Mouse (Mus musculus): Measurements from ENCODE around the gene Pcdh15.

Pcdh15 gene

GRCm38 (mm10) chr10:73953362-73953761 lies 854.2 kb downstream of the Pcdh15 start:
- TF ChIP-seq POU5F1 (IDR thresholded peaks at IDR 0.05; ENCODE audit: borderline replicate concordance, low read length) (no peak), NANOG (IDR thresholded peaks at IDR 0.05; ENCODE audit: borderline replicate concordance, low read length) (no peak)
- no peaks in the 10 kb centered on the region for H3K4me1 ChIP-seq (replicated peaks; ENCODE audit: low read depth, low read length)
- no peaks in the 10 kb centered on the region for H3K9me3 ChIP-seq (ENCODE audit: low read length)
- H3K4me3 ChIP-seq (replicated peaks; ENCODE audit: low read length): no peak overlapping the region
- H3K27me3 ChIP-seq (ENCODE audit: insufficient read depth, low read length): no peaks in the 10 kb centered on the region
- no peaks in the 10 kb centered on the region for H3K36me3 ChIP-seq (ENCODE audit: insufficient read depth, low read length)

DNA sequence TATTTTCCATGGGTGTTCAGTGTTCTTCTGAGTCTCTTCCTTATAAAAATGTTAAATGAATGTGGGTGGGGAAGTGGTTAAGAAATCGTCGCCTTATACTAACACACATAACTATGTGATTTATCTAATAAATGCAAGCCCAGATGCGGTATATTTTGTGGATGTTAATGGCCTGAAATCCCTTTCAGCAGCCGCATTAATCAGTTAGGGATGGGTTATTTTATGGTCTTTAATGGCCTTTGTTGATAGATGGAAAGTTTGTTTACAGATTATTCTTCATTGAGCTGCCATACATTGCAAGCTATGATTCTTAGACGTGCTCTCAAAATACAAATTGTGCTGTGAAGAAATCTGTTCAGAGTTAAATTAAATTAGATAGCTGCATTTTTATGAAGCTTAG lies 884.9 kb downstream of the Pcdh15 start:
- H3K4me3 ChIP-seq (replicated peaks; ENCODE audit: low read length): no peak overlapping the region
- TF ChIP-seq CTCF (conservative IDR thresholded peaks at IDR 0.05; ENCODE audit: low read length): no peak
- TF ChIP-seq NANOG (IDR thresholded peaks at IDR 0.05; ENCODE audit: borderline replicate concordance, low read length): no peak
- TF ChIP-seq POU5F1 (IDR thresholded peaks at IDR 0.05; ENCODE audit: borderline replicate concordance, low read length): no peak
- no peaks in the 10 kb centered on the region for H3K4me1 ChIP-seq (replicated peaks; ENCODE audit: low read depth, low read length)
- no peaks in the 10 kb centered on the region for H3K27me3 ChIP-seq (ENCODE audit: insufficient read depth, low read length)
- peaks cover 5% of the 10 kb centered on the region; the same call in 1 of the 2 replicates for H3K9me3 ChIP-seq (ENCODE audit: low read length)
- H3K36me3 ChIP-seq (ENCODE audit: insufficient read depth, low read length): no peaks in the 10 kb centered on the region

DNA sequence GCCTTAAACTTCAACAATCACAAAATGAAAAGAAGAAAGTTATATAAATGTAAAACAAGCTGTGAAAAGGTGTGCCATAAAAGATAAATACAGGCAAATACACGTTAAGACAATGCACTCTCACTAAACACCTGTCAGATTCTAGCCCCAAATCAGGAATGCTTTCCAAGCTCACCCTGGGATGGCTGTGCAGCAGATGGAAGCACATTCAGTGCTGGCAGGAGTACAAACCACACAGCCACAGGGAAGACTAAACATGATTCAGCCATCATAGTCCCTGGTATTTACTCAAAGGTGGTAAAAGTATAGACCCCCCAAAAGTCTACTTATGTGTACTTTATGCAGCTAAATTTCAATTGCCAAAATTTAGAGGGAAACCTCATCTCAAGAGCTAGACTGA lies 909.7 kb downstream of the Pcdh15 start:
- Histone ChIP-seq H3K4me1 (replicated peaks; ENCODE audit: low read depth, low read length) (no peaks in the 10 kb centered on the region), H3K27me3 (ENCODE audit: insufficient read depth, low read length) (no peaks in the 10 kb centered on the region), H3K9me3 (ENCODE audit: low read length) (no peaks in the 10 kb centered on the region), H3K4me3 (replicated peaks; ENCODE audit: low read length) (no peak overlapping the region), H3K36me3 (ENCODE audit: insufficient read depth, low read length) (no peaks in the 10 kb centered on the region)
- TF ChIP-seq POU5F1 (IDR thresholded peaks at IDR 0.05; ENCODE audit: borderline replicate concordance, low read length) (no peak), NANOG (IDR thresholded peaks at IDR 0.05; ENCODE audit: borderline replicate concordance, low read length) (no peak), CTCF (conservative IDR thresholded peaks at IDR 0.05; ENCODE audit: low read length) (no peak)

GRCm38 (mm10) chr10:74023091-74023490 lies 923.9 kb downstream of the Pcdh15 start:
- Histone ChIP-seq H3K27me3 (ENCODE audit: insufficient read depth, low read length) (no peaks in the 10 kb centered on the region), H3K9me3 (ENCODE audit: low read length) (no peaks in the 10 kb centered on the region), H3K36me3 (ENCODE audit: insufficient read depth, low read length) (no peaks in the 10 kb centered on the region), H3K4me3 (replicated peaks; ENCODE audit: low read length) (no peak overlapping the region), H3K4me1 (replicated peaks; ENCODE audit: low read depth, low read length) (no peaks in the 10 kb centered on the region)
- no peak for TF ChIP-seq CTCF (conservative IDR thresholded peaks at IDR 0.05; ENCODE audit: low read length)
- TF ChIP-seq NANOG (IDR thresholded peaks at IDR 0.05; ENCODE audit: borderline replicate concordance, low read length): no peak
- TF ChIP-seq POU5F1 (IDR thresholded peaks at IDR 0.05; ENCODE audit: borderline replicate concordance, low read length): no peak

GRCm38 (mm10) chr10:74053059-74053458 lies 953.9 kb downstream of the Pcdh15 start:
- Histone ChIP-seq H3K4me3 (replicated peaks; ENCODE audit: low read length) (no peak overlapping the region), H3K9me3 (ENCODE audit: low read length) (no peaks in the 10 kb centered on the region), H3K27me3 (ENCODE audit: insufficient read depth, low read length) (no peaks in the 10 kb centered on the region), H3K4me1 (replicated peaks; ENCODE audit: low read depth, low read length) (no peaks in the 10 kb centered on the region), H3K36me3 (ENCODE audit: insufficient read depth, low read length) (no peaks in the 10 kb centered on the region)
- TF ChIP-seq NANOG (IDR thresholded peaks at IDR 0.05; ENCODE audit: borderline replicate concordance, low read length): no peak
- TF ChIP-seq POU5F1 (IDR thresholded peaks at IDR 0.05; ENCODE audit: borderline replicate concordance, low read length): no peak
- no peak for TF ChIP-seq CTCF (conservative IDR thresholded peaks at IDR 0.05; ENCODE audit: low read length)

GRCm38 (mm10) chr10:74086653-74087052 lies 987.5 kb downstream of the Pcdh15 start:
- H3K4me1 ChIP-seq (replicated peaks; ENCODE audit: low read depth, low read length): no peaks in the 10 kb centered on the region
- no peaks in the 10 kb centered on the region for H3K27me3 ChIP-seq (ENCODE audit: insufficient read depth, low read length)
- no peaks in the 10 kb centered on the region for H3K36me3 ChIP-seq (ENCODE audit: insufficient read depth, low read length)
- no peaks in the 10 kb centered on the region for H3K9me3 ChIP-seq (ENCODE audit: low read length)
- H3K4me3 ChIP-seq (replicated peaks; ENCODE audit: low read length): no peak overlapping the region
- no peak for TF ChIP-seq CTCF (conservative IDR thresholded peaks at IDR 0.05; ENCODE audit: low read length)
- TF ChIP-seq NANOG (IDR thresholded peaks at IDR 0.05; ENCODE audit: borderline replicate concordance, low read length): no peak

- Histone ChIP-seq H3K4me3 (replicated peaks; ENCODE audit: low read length) (no peak overlapping the region), H3K27me3 (ENCODE audit: insufficient read depth, low read length) (no peaks in the 10 kb centered on the region), H3K9me3 (ENCODE audit: low read length) (no peaks in the 10 kb centered on the region), H3K36me3 (ENCODE audit: insufficient read depth, low read length) (no peaks in the 10 kb centered on the region), H3K4me1 (replicated peaks; ENCODE audit: low read depth, low read length) (no peaks in the 10 kb centered on the region)
- TF ChIP-seq POU5F1 (IDR thresholded peaks at IDR 0.05; ENCODE audit: borderline replicate concordance, low read length) (no peak), CTCF (conservative IDR thresholded peaks at IDR 0.05; ENCODE audit: low read length) (no peak), NANOG (IDR thresholded peaks at IDR 0.05; ENCODE audit: borderline replicate concordance, low read length) (no peak)
These were observed 999.2 kb downstream of the Pcdh15 start for GRCm38 (mm10) chr10:74098296-74098695.

- Histone ChIP-seq H3K27me3 (ENCODE audit: insufficient read depth, low read length) (0 out of 2 replicates have a peak, but pooled peaks cover 3% of the 10 kb centered on the region), H3K4me3 (replicated peaks; ENCODE audit: low read length) (no peak overlapping the region), H3K36me3 (ENCODE audit: insufficient read depth, low read length) (no peaks in the 10 kb centered on the region), H3K4me1 (replicated peaks; ENCODE audit: low read depth, low read length) (peaks cover 3% of the 10 kb centered on the region; the same call in 1 of the 2 replicates), H3K9me3 (ENCODE audit: low read length) (no peaks in the 10 kb centered on the region)
- no peak for TF ChIP-seq CTCF (conservative IDR thresholded peaks at IDR 0.05; ENCODE audit: low read length)
- no peak for TF ChIP-seq POU5F1 (IDR thresholded peaks at IDR 0.05; ENCODE audit: borderline replicate concordance, low read length)
- TF ChIP-seq NANOG (IDR thresholded peaks at IDR 0.05; ENCODE audit: borderline replicate concordance, low read length): no peak
These were observed 1015.0 kb downstream of the Pcdh15 start for GRCm38 (mm10) chr10:74114107-74114506.

DNA sequence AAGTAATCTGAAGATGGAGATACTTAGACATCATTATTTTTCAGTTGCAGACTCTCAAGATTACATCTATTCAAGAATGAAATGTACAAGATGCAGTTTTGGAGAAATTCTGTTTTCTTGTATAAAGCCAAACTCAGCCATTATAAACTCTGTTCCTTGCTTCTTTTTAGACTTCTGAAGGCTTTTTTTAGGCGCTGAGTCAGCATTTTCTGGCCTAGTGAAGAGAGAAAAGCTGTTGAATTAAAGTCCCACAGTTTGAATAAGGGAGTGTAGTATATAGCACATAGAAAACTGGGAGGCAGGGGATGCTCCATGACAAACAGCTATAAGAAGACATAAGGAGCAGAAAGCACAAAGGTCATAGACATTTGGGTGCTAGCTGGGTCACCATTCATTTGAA lies 1017.7 kb downstream of the Pcdh15 start:
- Histone ChIP-seq H3K9me3 (ENCODE audit: low read length) (peaks cover 19% of the 10 kb centered on the region), H3K36me3 (ENCODE audit: insufficient read depth, low read length) (no peaks in the 10 kb centered on the region), H3K4me3 (replicated peaks; ENCODE audit: low read length) (no peak overlapping the region), H3K4me1 (replicated peaks; ENCODE audit: low read depth, low read length) (peaks cover 3% of the 10 kb centered on the region; the same call in 1 of the 2 replicates), H3K27me3 (ENCODE audit: insufficient read depth, low read length) (0 out of 2 replicates have a peak, but pooled peaks cover 3% of the 10 kb centered on the region)
- TF ChIP-seq POU5F1 (IDR thresholded peaks at IDR 0.05; ENCODE audit: borderline replicate concordance, low read length): no peak
- no peak for TF ChIP-seq NANOG (IDR thresholded peaks at IDR 0.05; ENCODE audit: borderline replicate concordance, low read length)
